Mouse (Mus musculus) olfactory bulb, adult 2 months (tissue): ENCODE measurements around the gene Gm8300.

Experiments used
- CTCF ChIP-seq: fragments of 200-500 bp; IDR thresholded peaks from 2 replicates; pipeline ENCODE4 v1.5.1; 2012; ENCODE audit warnings: low read depth, mild to moderate bottlenecking, low read length, moderate library complexity; ENCODE audit not compliant: insufficient read depth
- POLR2A ChIP-seq: fragments of 200-500 bp; IDR thresholded peaks from 2 replicates; pipeline ENCODE4 v1.6.1; 2012; ENCODE audit warnings: mild to moderate bottlenecking, low read depth, low read length, moderate library complexity; ENCODE audit not compliant: insufficient read depth

DNA sequence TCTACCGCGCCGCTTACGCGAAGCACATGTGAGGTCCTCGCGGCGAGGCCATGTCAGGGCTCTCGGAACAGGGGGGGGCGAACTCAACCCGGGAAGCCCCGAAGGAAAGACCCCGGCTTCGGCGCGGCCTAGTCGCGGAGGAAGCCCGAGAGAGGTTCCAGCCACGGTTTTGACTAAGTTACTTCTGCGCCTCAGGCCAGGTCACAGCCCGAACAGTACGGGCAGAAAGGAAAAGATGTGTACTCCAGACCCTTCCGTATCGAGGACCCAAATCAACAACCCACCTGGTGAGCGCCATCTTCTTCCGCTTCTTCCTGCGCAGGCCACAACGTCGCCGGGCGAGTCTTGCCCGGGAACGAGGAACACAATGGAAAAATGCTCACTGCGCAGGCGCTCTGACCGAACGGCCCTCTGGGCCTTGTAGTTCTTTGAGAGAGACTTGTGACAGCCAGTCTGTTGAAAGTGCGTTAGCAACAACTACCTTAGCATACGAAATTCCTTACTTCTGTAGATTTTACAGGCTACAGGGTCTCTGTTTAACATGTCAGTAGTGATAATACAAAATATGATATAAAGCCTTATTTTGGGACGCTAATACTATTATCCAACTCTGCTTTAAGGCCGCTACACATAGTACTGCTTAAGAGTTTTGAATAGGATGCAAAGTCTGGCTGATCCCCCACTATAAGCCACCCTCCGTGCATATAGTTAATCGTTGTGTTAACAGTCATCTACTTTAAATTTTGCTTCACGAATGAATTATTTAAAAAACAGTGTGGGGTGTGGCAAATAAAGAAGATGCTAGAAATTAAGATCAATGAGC is 41.9 kb upstream of the Gm8300 start, which contains the start of gene Snw1:
- TF ChIP-seq POLR2A (peak; percentile 61), CTCF (no peak)
